Mouse (Mus musculus): ENCODE data around the gene Runx1.

The Runx1 gene

GRCm38 (mm10) chr16:92696411-92697015 lies 129.4 kb downstream of the Runx1 start:
- DNase-seq = peak; percentile 55

DNA sequence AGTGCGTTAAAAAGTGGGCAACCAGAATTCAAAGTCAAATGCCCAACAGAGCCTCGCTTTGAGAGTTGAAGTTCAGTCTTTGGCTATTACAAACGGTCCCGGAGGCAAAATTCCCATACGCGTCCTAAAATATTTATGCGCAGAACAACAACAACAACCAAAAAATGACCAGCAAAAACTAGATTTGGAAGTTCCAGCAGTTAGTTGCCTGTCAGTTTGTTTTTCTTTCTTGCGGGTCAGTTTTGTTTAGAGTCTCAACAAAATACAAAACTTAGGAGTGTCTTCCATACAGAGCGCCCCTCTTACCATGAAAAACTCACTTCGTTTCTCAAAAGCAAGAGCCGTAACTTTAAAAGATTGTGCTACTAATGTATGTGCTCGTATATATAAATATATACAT lies 130.0 kb downstream of the Runx1 start:
- DNase-seq = no peak

DNA sequence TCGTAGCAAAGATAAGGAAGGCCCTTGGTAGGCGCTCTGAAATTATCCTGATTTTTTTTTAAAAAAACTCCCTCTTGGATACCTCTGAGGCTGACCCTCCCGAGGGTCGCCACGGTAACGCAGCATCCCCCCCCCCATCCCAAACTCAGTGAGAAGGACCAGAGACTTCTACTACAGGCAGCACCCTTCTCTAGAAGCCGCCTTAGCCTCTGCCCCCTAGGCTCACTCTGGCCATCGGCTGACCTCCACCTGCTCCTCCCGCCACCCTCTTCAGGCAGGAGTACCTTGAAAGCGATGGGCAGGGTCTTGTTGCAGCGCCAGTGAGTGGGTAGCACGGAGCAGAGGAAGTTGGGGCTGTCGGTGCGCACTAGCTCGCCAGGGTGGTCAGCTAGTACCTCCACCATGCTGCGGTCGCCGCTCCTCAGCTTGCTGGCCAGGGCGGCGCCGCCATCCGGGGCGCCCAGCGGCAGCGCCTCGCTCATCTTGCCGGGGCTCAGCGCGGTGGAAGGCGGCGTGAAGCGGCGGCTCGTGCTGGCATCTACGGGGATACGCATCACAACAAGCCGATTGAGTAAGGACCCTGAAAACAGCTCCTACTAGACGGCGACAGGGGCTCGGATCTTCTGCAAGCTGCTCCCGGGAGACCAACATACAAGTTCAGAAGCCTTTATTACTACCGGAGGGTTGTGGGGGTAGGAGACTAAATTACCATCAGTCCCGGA lies 130.6 kb downstream of the Runx1 start:
- peak; percentile 39 for DNase-seq

GRCm38 (mm10) chr16:92694496-92695106 lies 131.3 kb downstream of the Runx1 start:
- DNase-seq = no peak

DNA sequence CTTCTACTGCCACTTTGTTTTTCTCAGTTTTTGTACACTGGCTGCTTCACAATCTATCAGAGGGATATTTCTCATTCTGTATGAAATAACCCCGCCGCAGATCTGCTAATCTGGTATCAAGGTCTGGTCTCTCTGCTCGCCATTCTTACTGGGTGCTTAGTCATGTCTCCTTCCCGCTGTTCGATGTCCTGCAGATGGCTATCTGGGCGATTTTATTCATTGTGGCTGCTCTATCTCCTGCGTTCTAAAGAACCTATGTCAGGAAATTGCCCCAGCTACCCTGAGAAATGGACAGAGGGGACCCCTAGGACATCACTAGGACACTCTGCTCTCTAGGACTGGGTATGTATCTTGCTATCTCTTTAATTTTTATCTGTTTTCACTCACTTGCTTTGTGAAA lies 135.2 kb downstream of the Runx1 start:
- no peak for DNase-seq

- DNase-seq = no peak
Measured at GRCm38 (mm10) chr16:92688941-92689340, 137.0 kb downstream of the Runx1 start.

- DNase-seq = peak; percentile 57
Measured at GRCm38 (mm10) chr16:92686978-92687377, 139.0 kb downstream of the Runx1 start.

DNA sequence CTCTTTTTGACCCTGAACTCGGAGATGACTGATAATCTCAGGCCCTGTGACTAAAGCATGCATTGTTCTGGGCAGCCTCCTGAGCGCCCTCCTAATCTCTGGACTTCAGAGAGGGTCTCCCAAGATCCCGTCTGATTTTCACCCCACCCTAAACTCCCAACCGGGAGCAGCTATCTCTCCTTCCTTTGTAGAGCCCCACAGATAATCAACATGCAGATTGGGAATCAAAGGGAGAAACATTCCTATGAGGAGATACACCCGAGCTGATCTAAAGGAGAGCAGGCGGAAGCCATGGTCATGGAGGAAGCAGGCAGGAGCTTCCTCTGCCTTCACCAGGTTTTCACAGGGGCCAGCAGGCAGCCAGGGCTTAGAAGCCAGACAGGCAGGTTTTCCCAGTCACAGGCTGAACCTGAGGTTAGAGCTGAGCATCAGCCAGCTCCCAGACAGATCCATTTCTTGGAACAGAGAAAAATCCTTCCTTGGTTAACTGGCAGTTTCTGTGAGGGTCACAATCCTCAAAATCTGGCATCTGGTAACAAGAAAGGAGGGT lies 140.1 kb downstream of the Runx1 start:
- DNase-seq = no peak

- DNase-seq = no peak
Measured at GRCm38 (mm10) chr16:92684423-92685211, 141.3 kb downstream of the Runx1 start.

GRCm38 (mm10) chr16:92676630-92677029 lies 149.3 kb downstream of the Runx1 start:
- peak; percentile 49 for DNase-seq

DNA sequence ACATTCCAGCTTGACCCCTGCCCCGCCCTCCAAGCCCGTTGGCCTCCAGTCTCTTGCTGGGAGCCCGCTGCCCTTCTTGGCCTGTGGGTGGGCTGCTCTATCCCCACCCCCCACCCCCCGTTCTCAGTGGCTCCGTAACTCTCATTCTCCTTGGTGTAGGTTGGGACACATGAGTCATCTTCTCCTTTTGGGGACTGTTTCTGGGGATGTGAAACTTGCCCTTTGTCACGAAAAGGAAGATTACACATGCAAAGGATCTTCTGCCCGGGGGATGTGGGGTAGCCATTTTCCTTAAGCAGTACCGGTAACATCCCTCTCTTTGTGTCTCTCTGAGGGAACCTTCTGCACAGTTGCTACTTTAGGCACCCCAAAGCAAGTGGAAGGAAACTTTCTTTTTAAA lies 150.3 kb downstream of the Runx1 start:
- no peak for DNase-seq

- DNase-seq = no peak
Measured at GRCm38 (mm10) chr16:92674916-92675450, 151.0 kb downstream of the Runx1 start.

DNA sequence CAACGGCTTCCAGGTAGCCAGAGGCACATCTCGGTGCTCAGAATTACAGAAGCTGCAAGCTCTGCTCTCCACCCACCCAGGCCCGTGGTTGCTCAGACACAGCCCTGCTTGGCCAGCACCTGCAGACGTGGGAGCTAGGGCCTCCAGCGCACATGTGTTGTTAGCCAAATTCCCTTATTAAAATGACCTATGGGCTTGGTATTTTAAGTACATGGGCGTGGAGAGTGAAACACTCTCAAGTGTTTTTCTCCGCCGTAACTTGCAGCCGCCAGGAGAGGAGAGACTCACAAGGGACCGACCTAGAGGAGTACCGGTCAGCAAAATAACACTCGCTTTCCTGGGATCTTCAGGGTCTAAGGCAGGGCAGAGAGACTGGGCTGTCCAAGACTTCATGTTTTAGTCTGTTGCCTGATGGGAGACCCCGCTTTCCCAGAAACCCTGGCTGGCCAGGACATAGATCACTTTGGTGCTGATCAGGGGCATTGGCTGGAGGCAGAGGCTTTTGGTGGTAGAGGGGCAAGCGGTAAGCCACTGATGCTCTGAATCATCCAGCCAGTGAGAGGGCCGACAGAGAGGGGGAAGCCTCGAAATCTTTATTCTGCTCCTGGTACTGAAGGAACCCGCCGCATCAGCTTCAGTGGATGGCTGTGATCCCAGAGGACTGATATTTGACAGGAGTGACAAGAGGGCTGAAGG lies 151.7 kb downstream of the Runx1 start:
- peak; percentile 45 for DNase-seq

GRCm38 (mm10) chr16:92668807-92669206 lies 157.1 kb downstream of the Runx1 start:
- DNase-seq = no peak

DNA sequence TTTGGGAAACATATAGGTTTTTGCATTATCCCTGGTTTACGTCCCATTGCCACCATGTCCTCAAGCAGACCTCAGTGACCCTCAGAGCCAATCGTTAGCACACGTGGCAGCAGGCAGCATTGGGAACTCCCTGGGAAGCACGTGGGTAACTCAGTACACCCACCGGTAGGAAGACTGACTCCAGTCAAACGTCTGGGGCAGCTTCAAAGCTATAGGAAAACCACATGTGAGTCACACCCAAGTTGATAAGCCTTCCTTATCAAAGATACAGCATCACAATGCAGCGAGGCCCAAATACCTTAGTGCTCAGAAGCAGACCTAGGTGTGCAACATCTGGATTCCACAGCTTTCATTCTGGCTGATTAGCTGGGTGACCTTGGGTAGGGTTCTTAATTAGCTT lies 164.2 kb downstream of the Runx1 start:
- DNase-seq = no peak

DNA sequence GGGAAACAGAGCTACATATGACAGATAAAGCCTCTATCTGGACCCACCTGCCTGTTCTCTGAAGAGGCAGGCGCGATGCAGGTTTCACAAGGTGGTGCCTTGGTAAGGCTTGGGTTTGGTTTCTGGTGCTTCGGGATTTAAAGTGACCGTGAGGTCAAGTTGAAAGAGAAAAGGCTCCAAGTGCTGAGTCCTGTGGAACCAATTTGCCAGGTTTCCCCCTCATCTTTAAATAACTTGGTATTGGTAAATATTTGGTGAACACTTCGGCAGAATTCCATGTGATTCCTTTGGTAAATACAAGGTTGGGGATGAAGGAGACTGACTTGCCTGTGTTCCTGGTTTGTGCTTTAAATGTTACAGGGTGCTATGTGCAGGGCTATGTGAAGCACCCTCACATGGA lies 169.2 kb downstream of the Runx1 start:
- no peak for DNase-seq

DNA sequence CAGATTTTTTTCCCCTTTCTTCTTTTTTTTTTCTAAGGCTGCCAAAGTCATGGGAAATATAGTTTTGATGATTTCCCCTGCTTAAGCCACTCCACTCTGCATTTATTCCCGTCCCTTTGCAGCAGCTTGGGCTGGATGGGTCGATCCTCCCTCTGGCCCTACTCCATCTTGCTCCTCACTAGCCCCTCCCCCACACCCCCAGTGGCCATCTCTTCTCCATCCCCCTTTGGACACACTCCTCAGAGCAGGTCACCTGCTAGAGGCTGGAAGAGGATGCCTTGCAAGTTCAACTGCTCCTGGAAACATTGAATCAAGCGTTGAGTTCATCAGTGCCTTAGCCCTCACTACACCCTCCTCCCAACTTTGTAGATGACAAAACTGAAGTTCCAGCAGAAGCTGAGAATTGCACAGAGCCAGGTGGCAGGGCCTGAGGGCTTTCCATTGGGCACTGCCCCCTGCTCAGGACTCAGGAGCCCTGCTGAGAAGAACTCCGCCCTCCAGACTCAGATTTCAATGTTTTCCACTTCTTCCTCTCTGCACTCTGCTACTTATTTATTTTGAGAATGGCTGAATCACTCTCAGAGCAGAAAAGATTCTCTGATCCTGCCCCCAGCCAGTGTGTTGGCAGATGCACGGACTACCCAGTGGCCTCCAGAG lies 171.5 kb downstream of the Runx1 start:
- peak; percentile 44 for DNase-seq

- DNase-seq = no peak
Measured at GRCm38 (mm10) chr16:92653816-92654215, 172.1 kb downstream of the Runx1 start.

- DNase-seq = no peak
Measured at GRCm38 (mm10) chr16:92651256-92651655, 174.7 kb downstream of the Runx1 start.

- DNase-seq = no peak
Measured at GRCm38 (mm10) chr16:92646153-92646552, 179.8 kb downstream of the Runx1 start.

DNA sequence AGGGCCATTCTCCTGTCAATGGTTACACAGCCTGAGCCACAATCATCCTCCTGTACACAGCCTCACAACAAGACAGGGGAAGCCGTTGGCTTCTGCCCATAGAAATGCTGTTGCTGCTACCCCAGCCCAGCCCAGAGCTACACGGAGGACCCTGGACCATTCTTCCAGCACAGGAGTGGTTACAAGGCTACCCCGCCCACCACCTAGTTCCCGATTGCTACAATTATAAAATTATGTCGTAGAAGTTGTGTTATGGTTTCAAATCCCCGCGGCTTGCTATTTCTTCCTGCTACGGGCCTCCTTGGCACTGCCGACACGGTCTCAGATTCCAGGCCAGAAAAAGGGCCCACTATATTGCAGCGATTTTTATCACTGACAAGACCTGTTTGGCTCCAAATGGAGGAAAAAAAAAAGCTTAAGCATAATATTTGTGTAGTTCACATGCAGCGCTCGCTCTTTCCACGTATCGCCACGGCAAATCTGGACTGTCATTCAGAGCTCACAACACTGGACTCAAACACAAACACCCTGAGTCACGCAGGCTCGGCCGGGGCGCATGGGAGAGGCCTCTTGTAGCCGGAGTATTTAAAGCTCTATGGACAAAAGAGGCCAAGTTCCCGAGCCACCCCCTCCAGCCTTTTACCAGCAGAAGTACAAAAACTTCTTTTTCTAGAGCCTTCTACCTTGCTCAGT lies 180.4 kb downstream of the Runx1 start:
- DNase-seq = peak; percentile 43
